ENCODE assay signal across 15 mouse cellular contexts in genomic region chr14:20208435-20208834, GRCm38 (mm10). TPM values are rescaled to one million over a fixed set of nuclear protein-coding genes. Genes with fewer than 3 reads are reported as not detected.
A peak's percentile ranks its signal among the peaks of the same experiment; 100 is the strongest.
DNase-seq lines count a peak whose midpoint lies in the region; ATAC-seq and TF ChIP-seq lines count a peak whose summit lies in the region.
"Had no signal": no experiment of that assay in that cellular context is flagged by ENCODE, and none has a peak within 500 bp of the region (broad histone marks: within the 10 kb centered on the region; RNA-seq: fewer than 3 reads in every experiment).

No protein-coding gene starts in this region.

- peaks cover 5% of the 10 kb centered on the region; the same call in 1 of the 2 replicates for H3K4me1 ChIP-seq in forebrain, embryonic 14.5 days (ENCODE audit: control insufficient read depth, insufficient read depth, low read length)
- no peaks in the 10 kb centered on the region for H3K4me1 ChIP-seq in forebrain, postnatal 0 days (ENCODE audit: insufficient read depth)
- peaks cover 36% of the 10 kb centered on the region for H3K4me1 ChIP-seq in liver, embryonic 12.5 days
- no peaks in the 10 kb centered on the region for H3K4me1 ChIP-seq in stomach, postnatal 0 days (replicated peaks; ENCODE audit: control insufficient read depth, insufficient read depth)
- H3K4me1 ChIP-seq: embryonic facial prominence, embryonic 13.5 days had no signal

- H3K4me2 ChIP-seq in forebrain, embryonic 14.5 days (ENCODE audit: low read length): no peak overlapping the region
- H3K4me2 ChIP-seq in forebrain, postnatal 0 days (ENCODE audit: low read depth): no peak overlapping the region
- H3K4me2 ChIP-seq in liver, embryonic 12.5 days: no peak overlapping the region
- H3K4me2 ChIP-seq in stomach, postnatal 0 days (replicated peaks; ENCODE audit: low read depth): no peak overlapping the region
- H3K4me2 ChIP-seq: embryonic facial prominence, embryonic 13.5 days had no signal

- no peak overlapping the region for H3K9ac ChIP-seq in forebrain, embryonic 14.5 days (ENCODE audit: low read length)
- no peak overlapping the region for H3K9ac ChIP-seq in forebrain, postnatal 0 days
- no peak overlapping the region for H3K9ac ChIP-seq in liver, embryonic 12.5 days
- H3K9ac ChIP-seq in stomach, postnatal 0 days (ENCODE audit: low read length): no peak overlapping the region
- H3K9ac ChIP-seq: embryonic facial prominence, embryonic 13.5 days had no signal

- WGBS in forebrain, embryonic 14.5 days: 21% methylated on average over 6 of the region's 6 CpGs
- 29% methylated on average over 6 of the region's 6 CpGs for WGBS in forebrain, postnatal 0 days
- WGBS in liver, embryonic 12.5 days (ENCODE audit: insufficient replicate concordance): 24% methylated on average over 6 of the region's 6 CpGs
- WGBS in stomach, postnatal 0 days: 6% methylated on average over 6 of the region's 6 CpGs

- H3K4me3 ChIP-seq in forebrain, embryonic 14.5 days (ENCODE audit: low read depth, low read length): no peak overlapping the region
- no peak overlapping the region for H3K4me3 ChIP-seq in forebrain, postnatal 0 days (ENCODE audit: low read depth, low read length)
- no peak overlapping the region for H3K4me3 ChIP-seq in liver, embryonic 12.5 days
- H3K4me3 ChIP-seq in stomach, postnatal 0 days (ENCODE audit: low read depth, low read length): no peak overlapping the region
- H3K4me3 ChIP-seq: embryonic facial prominence, embryonic 13.5 days; gastrocnemius, adult 2 months; myocyte had no signal

- no peaks in the 10 kb centered on the region for H3K27me3 ChIP-seq in forebrain, embryonic 14.5 days (replicated peaks; ENCODE audit: control insufficient read depth, insufficient read depth, low read length)
- no peaks in the 10 kb centered on the region for H3K27me3 ChIP-seq in forebrain, postnatal 0 days (ENCODE audit: insufficient read depth, low read length)
- H3K27me3 ChIP-seq in liver, embryonic 12.5 days (replicated peaks): no peaks in the 10 kb centered on the region
- H3K27me3 ChIP-seq in stomach, postnatal 0 days (ENCODE audit: control insufficient read depth, insufficient read depth, low read length): no peaks in the 10 kb centered on the region
- H3K27me3 ChIP-seq: embryonic facial prominence, embryonic 13.5 days had no signal

- peak; percentile 19 for DNase-seq in forebrain, embryonic 14.5 days (ENCODE audit: low spot score)
- DNase-seq in forebrain, postnatal 0 days: no peak
- DNase-seq in urinary bladder, adult 18-20 months (ENCODE audit: low spot score in 2 of 2): peak; percentile 44 to 75
- no peak for DNase-seq in urinary bladder, postnatal 4 days (ENCODE audit: low spot score in 2 of 2)
- peak; percentile 86 for DNase-seq in stomach, postnatal 0 days (ENCODE audit: low spot score)
- DNase-seq in testis, postnatal 10 days (ENCODE audit: low spot score): no peak
- DNase-seq in cerebellum, postnatal 14 days: no peak
- DNase-seq: B cell, adult 2 months; gastrocnemius, adult 2 months; heart, postnatal 4 days; layer of hippocampus, adult 9-11 months; lung, adult 18-20 months had no signal

- H3K27ac ChIP-seq in forebrain, embryonic 14.5 days (ENCODE audit: low read depth, low read length): no peak overlapping the region
- H3K27ac ChIP-seq in forebrain, postnatal 0 days (ENCODE audit: low read depth, low read length): no peak overlapping the region
- H3K27ac ChIP-seq in liver, embryonic 12.5 days: no peak overlapping the region
- H3K27ac ChIP-seq in stomach, postnatal 0 days (replicated peaks): no peak overlapping the region
- H3K27ac ChIP-seq: embryonic facial prominence, embryonic 13.5 days; gastrocnemius, adult 2 months had no signal

- no peak for TF ChIP-seq EP300 in stomach, postnatal 0 days (optimal IDR thresholded peaks at IDR 0.05)

- no peaks in the 10 kb centered on the region for H3K9me3 ChIP-seq in forebrain, embryonic 14.5 days (replicated peaks; ENCODE audit: control insufficient read depth, low read length)
- H3K9me3 ChIP-seq in forebrain, postnatal 0 days (ENCODE audit: low read length): no peaks in the 10 kb centered on the region
- no peaks in the 10 kb centered on the region for H3K9me3 ChIP-seq in liver, embryonic 12.5 days (replicated peaks)
- H3K9me3 ChIP-seq in stomach, postnatal 0 days (ENCODE audit: control insufficient read depth, low read length): no peaks in the 10 kb centered on the region
- H3K9me3 ChIP-seq: embryonic facial prominence, embryonic 13.5 days had no signal

- no peaks in the 10 kb centered on the region for H3K36me3 ChIP-seq in forebrain, embryonic 14.5 days (ENCODE audit: control insufficient read depth, insufficient read depth, low read length)
- no peaks in the 10 kb centered on the region for H3K36me3 ChIP-seq in forebrain, postnatal 0 days (ENCODE audit: insufficient read depth)
- H3K36me3 ChIP-seq in liver, embryonic 12.5 days: no peaks in the 10 kb centered on the region
- H3K36me3 ChIP-seq in stomach, postnatal 0 days (ENCODE audit: control insufficient read depth, insufficient read depth, low read length): no peaks in the 10 kb centered on the region
- H3K36me3 ChIP-seq: embryonic facial prominence, embryonic 13.5 days had no signal

- no peak for TF ChIP-seq CTCF in forebrain, postnatal 0 days (IDR thresholded peaks at IDR 0.05; ENCODE audit: low read depth)
- no peak for TF ChIP-seq CTCF in stomach, postnatal 0 days (IDR thresholded peaks at IDR 0.05; ENCODE audit: low read depth)

- ATAC-seq in forebrain, embryonic 14.5 days: no peak
- no peak for ATAC-seq in forebrain, postnatal 0 days
- peak; percentile 75 for ATAC-seq in liver, embryonic 12.5 days
- peak; percentile 93 for ATAC-seq in stomach, postnatal 0 days (ENCODE audit: low FRiP score, low TSS enrichment)

RNA-seq across cellular contexts. Expression of gene Kcnk5, which starts 26.8 kb away (rescaled TPM):
- 2.5 and 3.1 TPM in 2 replicates for polyA plus RNA-seq in forebrain, embryonic 14.5 days (2014; fragmentation: Nextera tagmentation; extraction: Ambion mirVana)
- total RNA-seq in forebrain, postnatal 0 days (2014; rRNA removed): 0.76 and 1.0 TPM in 2 replicates
- polyA plus RNA-seq in forebrain, postnatal 0 days (2015; fragmentation: Nextera tagmentation; extraction: Ambion mirVana): 0.63 and 0.71 TPM in 2 replicates
- polyA plus RNA-seq in liver, embryonic 12.5 days (2016; fragmentation: Nextera tagmentation; extraction: Ambion mirVana): 8.6 and 8.9 TPM in 2 replicates
- 7.7 and 8.3 TPM in 2 replicates for polyA plus RNA-seq in stomach, postnatal 0 days (2015; fragmentation: Nextera tagmentation; extraction: Ambion mirVana)

Comparison
In these comparisons a context has a peak if more than half of its experiments do, and no peak if none do; other contexts are left out.
1. DNase-seq: peak in forebrain, embryonic 14.5 days (single experiment), urinary bladder, adult 18-20 months (2 of 2) and stomach, postnatal 0 days (single experiment); none in forebrain, postnatal 0 days (single experiment), urinary bladder, postnatal 4 days (0 of 2), testis, postnatal 10 days (single experiment) and cerebellum, postnatal 14 days (0 of 2).
2. ATAC-seq: peak in liver, embryonic 12.5 days (single experiment) and stomach, postnatal 0 days (single experiment); none in forebrain, embryonic 14.5 days (single experiment) and forebrain, postnatal 0 days (single experiment).